In genomic region chr3:54736101-54736927, GRCm38 (mm10) we compare ENCODE assay signal across 8 mouse cellular contexts. TPM values are rescaled to one million over a fixed set of nuclear protein-coding genes. Genes with fewer than 3 reads are reported as not detected.
DNase-seq lines count a peak whose midpoint lies in the region; ATAC-seq lines count a peak whose summit lies in the region.

No protein-coding gene starts in this region.

- H3K27me3 ChIP-seq in heart, embryonic 16.5 days (ENCODE audit: control insufficient read depth, insufficient read depth, low read length), result no peaks in the 10 kb centered on the region
- H3K27me3 ChIP-seq in limb, embryonic 11.5 days (ENCODE audit: control insufficient read depth, insufficient read depth, low read length), result no peaks in the 10 kb centered on the region
- H3K27me3 ChIP-seq in neural tube, embryonic 11.5 days (ENCODE audit: control insufficient read depth, insufficient read depth, low read length), result no peaks in the 10 kb centered on the region

- H3K4me3 ChIP-seq in heart, embryonic 16.5 days (ENCODE audit: low read length), result peak overlapping the region; percentile 81
- peak overlapping the region; percentile 89 for H3K4me3 ChIP-seq in limb, embryonic 11.5 days (ENCODE audit: low read depth, low read length)
- peak overlapping the region; percentile 70 for H3K4me3 ChIP-seq in neural tube, embryonic 11.5 days (ENCODE audit: low read depth, low read length)

- ATAC-seq in heart, embryonic 16.5 days (replicated peaks; ENCODE audit: extremely low read depth, insufficient read depth, low FRiP score), result no peak
- no peak for ATAC-seq in limb, embryonic 11.5 days (ENCODE audit: insufficient number of reproducible peaks, low FRiP score, low TSS enrichment, low read depth)
- ATAC-seq in neural tube, embryonic 11.5 days (ENCODE audit: insufficient read depth, low FRiP score, low TSS enrichment), result no peak
- no peak for ATAC-seq in activated CD4-positive, CD25-positive, alpha-beta regulatory T cell, adult 4 months

- WGBS in heart, embryonic 16.5 days, result 51% methylated on average over 18 of the region's 18 CpGs
- 60% methylated on average over 18 of the region's 18 CpGs for WGBS in limb, embryonic 11.5 days
- WGBS in neural tube, embryonic 11.5 days, result 67% methylated on average over 18 of the region's 18 CpGs

- H3K9ac ChIP-seq in heart, embryonic 16.5 days (ENCODE audit: low read length), result peak overlapping the region; percentile 98
- H3K9ac ChIP-seq in limb, embryonic 11.5 days (ENCODE audit: low read length), result peak overlapping the region; percentile 86
- H3K9ac ChIP-seq in neural tube, embryonic 11.5 days (ENCODE audit: low read length), result peak overlapping the region; percentile 96

- peak; percentile 13 to 31 for DNase-seq in frontal cortex, postnatal 36 days (ENCODE audit: low spot score in 2 of 2)
- no peak for DNase-seq in frontal cortex, postnatal 25 days (ENCODE audit: low spot score in 2 of 2)
- peak; percentile 9 to 24 for DNase-seq in B cell, adult 2 months
- peak; percentile 47 to 54 for DNase-seq in cerebellum, postnatal 10 days
- peak; percentile 51 for DNase-seq in limb, embryonic 11.5 days (ENCODE audit: low spot score)
- DNase-seq in neural tube, embryonic 11.5 days (ENCODE audit: low spot score), result peak; percentile 44

- peaks cover 28% of the 10 kb centered on the region for H3K36me3 ChIP-seq in heart, embryonic 16.5 days (ENCODE audit: control insufficient read depth, insufficient read depth)
- H3K36me3 ChIP-seq in limb, embryonic 11.5 days (ENCODE audit: control insufficient read depth, insufficient read depth, low read length), result peaks cover 6% of the 10 kb centered on the region; the same call in 1 of the 2 replicates
- peaks cover 4% of the 10 kb centered on the region for H3K36me3 ChIP-seq in neural tube, embryonic 11.5 days (ENCODE audit: control insufficient read depth, insufficient read depth, low read length)

- peak overlapping the region; percentile 86 for H3K4me2 ChIP-seq in heart, embryonic 16.5 days (ENCODE audit: low read depth, low read length)
- peak overlapping the region; percentile 78 for H3K4me2 ChIP-seq in limb, embryonic 11.5 days (ENCODE audit: low read depth, severe bottlenecking)
- H3K4me2 ChIP-seq in neural tube, embryonic 11.5 days (ENCODE audit: low read depth), result peak overlapping the region; percentile 73

- peaks cover 12% of the 10 kb centered on the region for H3K4me1 ChIP-seq in heart, embryonic 16.5 days (ENCODE audit: control insufficient read depth, insufficient read depth, low read length)
- 0 out of 2 replicates have a peak, but pooled peaks cover 7% of the 10 kb centered on the region for H3K4me1 ChIP-seq in limb, embryonic 11.5 days (ENCODE audit: control insufficient read depth, insufficient read depth, low read length)
- H3K4me1 ChIP-seq in neural tube, embryonic 11.5 days (ENCODE audit: control insufficient read depth, insufficient read depth, low read length), result peaks cover 5% of the 10 kb centered on the region; the same call in 1 of the 2 replicates

- no peaks in the 10 kb centered on the region for H3K9me3 ChIP-seq in heart, embryonic 16.5 days (replicated peaks; ENCODE audit: control insufficient read depth, low read length)
- H3K9me3 ChIP-seq in limb, embryonic 11.5 days (ENCODE audit: control insufficient read depth, low read length), result no peaks in the 10 kb centered on the region
- H3K9me3 ChIP-seq in neural tube, embryonic 11.5 days (ENCODE audit: control insufficient read depth, low read length), result no peaks in the 10 kb centered on the region

- peak overlapping the region; percentile 99 for H3K27ac ChIP-seq in heart, embryonic 16.5 days (ENCODE audit: low read length)
- no peak overlapping the region for H3K27ac ChIP-seq in limb, embryonic 11.5 days (replicated peaks; ENCODE audit: low read depth, low read length)
- peak overlapping the region; percentile 98; the same call in 1 of the 2 replicates for H3K27ac ChIP-seq in neural tube, embryonic 11.5 days (ENCODE audit: low read depth, low read length)

RNA-seq across cellular contexts. Expression of gene Alg5, which starts 1.0 kb away (rescaled TPM):
- polyA plus RNA-seq in heart, embryonic 16.5 days (2015; fragmentation: Nextera tagmentation; extraction: Ambion mirVana), result 33.6 and 38.8 TPM in 2 replicates
- polyA plus RNA-seq in limb, embryonic 11.5 days (2014; fragmentation: Nextera tagmentation; extraction: Ambion mirVana), result 36.0 and 37.5 TPM in 2 replicates
- polyA plus RNA-seq in neural tube, embryonic 11.5 days (2014; fragmentation: Nextera tagmentation; extraction: Ambion mirVana), result 38.4 and 38.6 TPM in 2 replicates
- polyA plus RNA-seq in activated CD4-positive, CD25-positive, alpha-beta regulatory T cell, adult 4 months (2017; shearing (Covaris generic)), result 10 to 100 TPM; 76.6 to 88.1 TPM

RNA-seq across cellular contexts. Expression of gene Exosc8, which starts 1.1 kb away (rescaled TPM):
- polyA plus RNA-seq in heart, embryonic 16.5 days (2015; fragmentation: Nextera tagmentation; extraction: Ambion mirVana), result 72.4 and 75.0 TPM in 2 replicates
- 169 and 179 TPM in 2 replicates for polyA plus RNA-seq in limb, embryonic 11.5 days (2014; fragmentation: Nextera tagmentation; extraction: Ambion mirVana)
- polyA plus RNA-seq in neural tube, embryonic 11.5 days (2014; fragmentation: Nextera tagmentation; extraction: Ambion mirVana), result 138 and 142 TPM in 2 replicates
- polyA plus RNA-seq in activated CD4-positive, CD25-positive, alpha-beta regulatory T cell, adult 4 months (2017; shearing (Covaris generic)), result 100 to 1,000 TPM; 205 to 218 TPM

RNA-seq across cellular contexts. Expression of gene Smad9, which starts 19.1 kb away (rescaled TPM):
- polyA plus RNA-seq in heart, embryonic 16.5 days (2015; fragmentation: Nextera tagmentation; extraction: Ambion mirVana), result 0.62 and 0.75 TPM in 2 replicates
- polyA plus RNA-seq in limb, embryonic 11.5 days (2014; fragmentation: Nextera tagmentation; extraction: Ambion mirVana), result 0.37 and 0.52 TPM in 2 replicates
- polyA plus RNA-seq in neural tube, embryonic 11.5 days (2014; fragmentation: Nextera tagmentation; extraction: Ambion mirVana), result 0.43 and 0.57 TPM in 2 replicates
- polyA plus RNA-seq in activated CD4-positive, CD25-positive, alpha-beta regulatory T cell, adult 4 months (2017; shearing (Covaris generic)), result not detected

RNA-seq across cellular contexts. Expression of gene Gm21958, which starts 22.2 kb away (rescaled TPM):
- not detected in 2 replicates for polyA plus RNA-seq in heart, embryonic 16.5 days (2015; fragmentation: Nextera tagmentation; extraction: Ambion mirVana)
- polyA plus RNA-seq in limb, embryonic 11.5 days (2014; fragmentation: Nextera tagmentation; extraction: Ambion mirVana), result 1.6 TPM in 2 replicates
- 0.41 TPM in 1 of 2 replicates, not detected in the other for polyA plus RNA-seq in neural tube, embryonic 11.5 days (2014; fragmentation: Nextera tagmentation; extraction: Ambion mirVana)
- 1 to 10 TPM in 1 of 2 experiments, not detected in 1; 2.0 TPM for polyA plus RNA-seq in activated CD4-positive, CD25-positive, alpha-beta regulatory T cell, adult 4 months (2017; shearing (Covaris generic))

RNA-seq across cellular contexts. Expression of gene Supt20, which starts 43.7 kb away (rescaled TPM):
- polyA plus RNA-seq in heart, embryonic 16.5 days (2015; fragmentation: Nextera tagmentation; extraction: Ambion mirVana), result 59.3 and 63.1 TPM in 2 replicates
- polyA plus RNA-seq in limb, embryonic 11.5 days (2014; fragmentation: Nextera tagmentation; extraction: Ambion mirVana), result 125 and 127 TPM in 2 replicates
- 109 and 114 TPM in 2 replicates for polyA plus RNA-seq in neural tube, embryonic 11.5 days (2014; fragmentation: Nextera tagmentation; extraction: Ambion mirVana)
- polyA plus RNA-seq in activated CD4-positive, CD25-positive, alpha-beta regulatory T cell, adult 4 months (2017; shearing (Covaris generic)), result 100 to 1,000 TPM; 168 to 188 TPM

Comparison
In these comparisons a context has a peak if more than half of its experiments do, and no peak if none do; other contexts are left out.
1. DNase-seq: peak in frontal cortex, postnatal 36 days (2 of 2), B cell, adult 2 months (2 of 2), cerebellum, postnatal 10 days (2 of 2), limb, embryonic 11.5 days (single experiment) and neural tube, embryonic 11.5 days (single experiment); none in frontal cortex, postnatal 25 days (0 of 2).
2. Peak in every context shown above with its lines, with median percentiles within 50 percentile points of each other: H3K4me2 ChIP-seq, H3K4me3 ChIP-seq and H3K9ac ChIP-seq.